Mouse (Mus musculus): Measurements from ENCODE around the gene 1110059E24Rik. TPM values are rescaled to one million over a fixed set of nuclear protein-coding genes. Genes with fewer than 3 reads are reported as not detected.

The 1110059E24Rik gene
- polyA plus RNA-seq, 1 experiment from 2014 or later = 64.8 TPM

DNA sequence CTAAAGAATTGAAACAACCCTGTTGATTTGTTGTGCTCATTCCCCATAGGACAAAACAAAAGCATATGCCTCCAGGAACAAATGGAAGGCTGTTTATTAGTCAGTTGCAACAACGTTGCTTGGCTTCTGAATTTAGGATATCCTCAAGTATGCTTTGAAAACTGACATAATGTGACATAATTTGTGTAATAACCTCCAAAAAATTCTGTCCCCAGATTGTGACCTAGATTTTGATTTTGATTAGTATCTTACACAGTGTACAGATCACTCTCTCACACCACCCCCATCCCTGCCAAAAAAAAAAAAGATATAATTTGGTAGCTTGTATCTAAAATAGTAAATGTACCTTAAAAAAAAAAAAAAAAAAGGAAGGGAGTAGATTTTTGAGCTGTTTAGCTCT lies 8.0 kb upstream of the 1110059E24Rik start:
- ATAC-seq (ENCODE audit: insufficient read depth) = no peak
- no peak overlapping the region for H3K4me2 ChIP-seq
- WGBS = 79% methylated on average over 1 of the region's 1 CpGs
- no peaks in the 10 kb centered on the region for H3K36me3 ChIP-seq (ENCODE audit: insufficient read depth)
- no peak overlapping the region for H3K27ac ChIP-seq (ENCODE audit: low read depth)
- no peak overlapping the region for H3K4me3 ChIP-seq (ENCODE audit: low read depth, low read length)
- H3K9me3 ChIP-seq (ENCODE audit: low read depth, low read length) = no peaks in the 10 kb centered on the region
- H3K4me1 ChIP-seq (ENCODE audit: insufficient read depth) = no peaks in the 10 kb centered on the region
- no peaks in the 10 kb centered on the region for H3K27me3 ChIP-seq (ENCODE audit: insufficient read depth, low read length)
- DNase-seq = no peak
- no peak overlapping the region for H3K9ac ChIP-seq
- TF ChIP-seq CTCF (IDR thresholded peaks at IDR 0.05; ENCODE audit: low read depth) = no peak

DNA sequence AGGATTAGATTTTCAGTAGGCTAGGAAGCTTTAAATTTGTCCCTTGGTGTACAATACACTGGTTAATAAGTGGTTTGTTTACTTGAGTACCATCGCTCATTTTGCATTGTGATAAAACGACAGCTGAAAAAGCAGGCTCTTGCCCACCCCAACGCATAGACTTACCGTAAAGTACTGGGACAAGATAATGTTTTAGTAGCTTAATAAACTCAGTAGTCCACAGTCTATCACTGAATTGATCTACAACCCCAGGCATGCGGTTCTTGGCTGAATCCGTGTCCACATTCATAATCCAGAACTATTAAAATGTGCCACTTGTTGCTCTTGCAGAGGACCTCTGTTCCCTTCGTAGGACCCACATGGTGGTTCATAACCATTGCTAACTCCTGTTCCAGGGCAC lies 2.0 kb upstream of the 1110059E24Rik start:
- Histone ChIP-seq H3K4me3 (ENCODE audit: low read depth, low read length) (peak overlapping the region; percentile 86), H3K9ac (no peak overlapping the region; the same call in 1 of the 2 replicates), H3K27me3 (ENCODE audit: insufficient read depth, low read length) (no peaks in the 10 kb centered on the region), H3K4me2 (peak overlapping the region; percentile 84), H3K4me1 (ENCODE audit: insufficient read depth) (0 out of 2 replicates have a peak, but pooled peaks cover 6% of the 10 kb centered on the region), H3K27ac (ENCODE audit: low read depth) (no peak overlapping the region), H3K36me3 (ENCODE audit: insufficient read depth) (no peaks in the 10 kb centered on the region), H3K9me3 (ENCODE audit: low read depth, low read length) (no peaks in the 10 kb centered on the region)
- 58% methylated on average over 7 of the region's 7 CpGs for WGBS
- DNase-seq (no peak), ATAC-seq (ENCODE audit: insufficient read depth) (no peak)
- no peak for TF ChIP-seq CTCF (IDR thresholded peaks at IDR 0.05; ENCODE audit: low read depth)

DNA sequence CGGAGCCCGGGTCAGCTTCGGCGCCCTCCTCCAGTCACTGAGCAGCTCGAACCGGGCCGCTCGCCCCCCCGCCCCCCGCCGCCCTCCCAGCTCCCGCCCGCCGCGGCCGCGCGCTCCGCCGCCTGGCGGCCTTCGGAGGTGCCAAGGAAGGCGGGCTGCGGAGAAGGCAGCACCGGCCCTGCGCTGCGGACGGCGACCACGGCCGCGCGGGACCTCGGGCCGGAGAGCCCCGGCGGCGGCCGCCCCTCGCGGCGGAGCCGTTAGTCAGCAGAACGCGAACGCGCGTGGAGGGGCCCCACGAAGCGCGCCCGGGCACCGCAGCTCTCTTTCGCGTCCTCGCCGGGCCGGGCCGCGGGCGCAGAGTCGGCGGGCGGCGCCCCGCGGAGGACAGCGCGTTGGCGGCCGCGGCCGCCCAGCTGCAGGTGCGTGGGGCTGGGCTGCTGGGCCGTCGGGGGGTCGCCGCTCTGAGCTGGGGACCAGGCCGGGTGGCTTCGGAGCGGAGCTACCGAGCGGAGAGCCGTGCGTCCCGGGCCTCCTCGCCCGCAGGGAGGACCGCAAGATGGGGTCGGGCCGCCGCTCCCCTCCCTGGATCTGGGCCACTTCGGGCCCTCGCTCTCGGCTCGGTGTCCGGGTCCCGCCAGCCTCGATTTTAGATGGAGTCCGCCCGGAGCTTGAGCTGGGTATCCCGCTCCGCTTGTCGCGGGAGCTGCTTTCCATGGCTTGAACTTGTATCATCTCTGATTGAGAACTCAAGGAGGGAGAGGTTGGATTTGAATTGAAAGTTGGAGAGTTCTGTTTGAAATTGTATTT lies 601 bp upstream of the 1110059E24Rik start, which contains the start of gene Abhd17b:
Gene Abhd17b (plus strand): TSS at position 14 of the 810 bp plus-strand sequence.
- H3K36me3 ChIP-seq (ENCODE audit: insufficient read depth) = no peaks in the 10 kb centered on the region
- peak within 1 kb of the TSS; percentile 86 for H3K4me3 ChIP-seq (ENCODE audit: low read depth, low read length)
- under 1% methylated on average over 101 of the region's 105 CpGs for WGBS
- 0 out of 2 replicates have a peak, but pooled peaks cover 6% of the 10 kb centered on the region for H3K4me1 ChIP-seq (ENCODE audit: insufficient read depth)
- H3K4me2 ChIP-seq = peak within 1 kb of the TSS; percentile 84
- peak; percentile 71 for DNase-seq
- peak; percentile 57 for ATAC-seq (ENCODE audit: insufficient read depth)
- H3K9ac ChIP-seq = peak within 1 kb of the TSS; percentile 86
- H3K27me3 ChIP-seq (ENCODE audit: insufficient read depth, low read length) = no peaks in the 10 kb centered on the region
- H3K9me3 ChIP-seq (ENCODE audit: low read depth, low read length) = no peaks in the 10 kb centered on the region
- H3K27ac ChIP-seq (ENCODE audit: low read depth) = peak within 1 kb of the TSS; percentile 98
- no peak for TF ChIP-seq CTCF (IDR thresholded peaks at IDR 0.05; ENCODE audit: low read depth)

GRCm38 (mm10) chr19:21651664-21652063 lies 1.1 kb downstream of the 1110059E24Rik start:
- ATAC-seq (ENCODE audit: insufficient read depth) (no peak), DNase-seq (no peak)
- WGBS = 28% methylated on average over 6 of the region's 6 CpGs
- peak overlapping the region; percentile 73 for H3K9ac ChIP-seq
- H3K9me3 ChIP-seq (ENCODE audit: low read depth, low read length) = no peaks in the 10 kb centered on the region
- H3K27me3 ChIP-seq (ENCODE audit: insufficient read depth, low read length) = no peaks in the 10 kb centered on the region
- peak overlapping the region; percentile 84 for H3K4me2 ChIP-seq
- 0 out of 2 replicates have a peak, but pooled peaks cover 6% of the 10 kb centered on the region for H3K4me1 ChIP-seq (ENCODE audit: insufficient read depth)
- H3K27ac ChIP-seq (ENCODE audit: low read depth) = no peak overlapping the region
- no peaks in the 10 kb centered on the region for H3K36me3 ChIP-seq (ENCODE audit: insufficient read depth)
- H3K4me3 ChIP-seq (ENCODE audit: low read depth, low read length) = peak overlapping the region; percentile 86
- TF ChIP-seq CTCF (IDR thresholded peaks at IDR 0.05; ENCODE audit: low read depth) = no peak

DNA sequence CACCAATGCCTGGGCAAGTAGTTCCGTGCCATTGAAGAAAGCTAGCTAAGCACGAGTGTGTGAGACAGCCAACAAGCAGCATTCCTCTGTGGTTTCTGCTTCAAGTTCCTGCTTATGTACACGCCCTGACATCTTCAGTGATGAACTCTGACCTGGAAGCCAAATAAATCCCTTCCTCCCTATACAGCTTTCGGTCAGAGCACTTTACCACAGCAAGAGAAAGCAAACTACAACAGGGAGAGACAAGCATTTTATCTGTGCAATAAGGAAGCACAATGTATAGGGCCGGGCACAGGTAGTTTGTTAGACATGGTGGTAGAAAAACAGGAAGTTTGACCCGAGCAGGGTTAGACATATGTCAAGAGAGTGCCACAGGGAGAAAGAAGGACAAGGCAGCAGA lies 6.6 kb downstream of the 1110059E24Rik start:
- 56% methylated on average over 6 of the region's 6 CpGs for WGBS
- TF ChIP-seq CTCF (IDR thresholded peaks at IDR 0.05; ENCODE audit: low read depth) = no peak
- H3K4me1 ChIP-seq (ENCODE audit: insufficient read depth) = no peaks in the 10 kb centered on the region
- H3K4me3 ChIP-seq (ENCODE audit: low read depth, low read length) = no peak overlapping the region
- H3K9ac ChIP-seq = no peak overlapping the region
- no peak overlapping the region for H3K4me2 ChIP-seq
- ATAC-seq (ENCODE audit: insufficient read depth) = no peak
- no peaks in the 10 kb centered on the region for H3K27me3 ChIP-seq (ENCODE audit: insufficient read depth, low read length)
- no peak for DNase-seq
- H3K27ac ChIP-seq (ENCODE audit: low read depth) = no peak overlapping the region
- no peaks in the 10 kb centered on the region for H3K36me3 ChIP-seq (ENCODE audit: insufficient read depth)
- no peaks in the 10 kb centered on the region for H3K9me3 ChIP-seq (ENCODE audit: low read depth, low read length)

DNA sequence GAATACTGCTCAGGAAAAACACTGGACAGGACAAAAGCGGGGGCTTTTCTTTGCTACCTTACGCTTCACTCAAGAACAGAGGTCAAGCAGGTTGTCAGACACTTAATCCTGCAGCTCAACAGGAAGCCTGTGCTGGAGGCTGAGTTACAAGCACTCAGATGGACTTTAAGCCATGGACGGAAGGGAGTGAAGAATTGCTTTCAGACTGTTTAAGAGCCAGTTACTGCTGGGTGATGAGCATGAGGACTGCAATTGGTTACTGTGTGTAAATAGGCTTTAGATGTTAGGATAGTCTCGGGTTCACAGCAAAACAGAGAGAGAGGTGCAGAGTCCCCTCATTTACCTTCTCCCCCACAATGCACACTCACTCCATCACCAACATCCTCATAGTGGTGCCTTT lies 7.5 kb downstream of the 1110059E24Rik start:
- H3K9me3 ChIP-seq (ENCODE audit: low read depth, low read length) = no peaks in the 10 kb centered on the region
- no peak overlapping the region for H3K4me3 ChIP-seq (ENCODE audit: low read depth, low read length)
- no peak for DNase-seq
- no peak overlapping the region for H3K4me2 ChIP-seq
- ATAC-seq (ENCODE audit: insufficient read depth) = no peak
- no peaks in the 10 kb centered on the region for H3K27me3 ChIP-seq (ENCODE audit: insufficient read depth, low read length)
- no peak overlapping the region for H3K9ac ChIP-seq
- no peak for TF ChIP-seq CTCF (IDR thresholded peaks at IDR 0.05; ENCODE audit: low read depth)
- no peak overlapping the region for H3K27ac ChIP-seq (ENCODE audit: low read depth)
- no peaks in the 10 kb centered on the region for H3K36me3 ChIP-seq (ENCODE audit: insufficient read depth)
- 61% methylated on average over 4 of the region's 4 CpGs for WGBS
- no peaks in the 10 kb centered on the region for H3K4me1 ChIP-seq (ENCODE audit: insufficient read depth)

- WGBS = 84% methylated on average over 1 of the region's 1 CpGs
- no peak overlapping the region for H3K4me2 ChIP-seq
These were observed 8.8 kb downstream of the 1110059E24Rik start for GRCm38 (mm10) chr19:21643935-21644334.

More at GRCm38 (mm10) chr19:21643935-21644334, 8.8 kb downstream of the 1110059E24Rik start:
- no peak overlapping the region for H3K27ac ChIP-seq (ENCODE audit: low read depth)
- no peaks in the 10 kb centered on the region for H3K27me3 ChIP-seq (ENCODE audit: insufficient read depth, low read length)
- no peak overlapping the region for H3K9ac ChIP-seq
- no peaks in the 10 kb centered on the region for H3K9me3 ChIP-seq (ENCODE audit: low read depth, low read length)
- DNase-seq = no peak
- ATAC-seq (ENCODE audit: insufficient read depth) = no peak
- H3K4me3 ChIP-seq (ENCODE audit: low read depth, low read length) = no peak overlapping the region
- no peak for TF ChIP-seq CTCF (IDR thresholded peaks at IDR 0.05; ENCODE audit: low read depth)
- no peaks in the 10 kb centered on the region for H3K36me3 ChIP-seq (ENCODE audit: insufficient read depth)
- H3K4me1 ChIP-seq (ENCODE audit: insufficient read depth) = no peaks in the 10 kb centered on the region

All from lung, embryonic 14.5 days (tissue).